Mouse (Mus musculus): ENCODE measurements around the gene Olfr251.
"Not testable (repeated sequence)": the region's sequence is repeated elsewhere in the genome, so short reads cannot be mapped to it uniquely, and the experiment has no call there.

Olfr251 gene

GRCm38 (mm10) chr9:38376786-38377185, at the start of gene Olfr251:
TSS of gene Olfr251 (plus strand) at chr9:38377086.
- no peak for DNase-seq (ENCODE audit: low spot score)

- DNase-seq (ENCODE audit: low spot score), result no peak
Measured at GRCm38 (mm10) chr9:38328760-38329159, 48.1 kb upstream of the Olfr251 start, which contains the start of gene Olfr25. TSS of gene Olfr25 (plus strand) at chr9:38329060.

GRCm38 (mm10) chr9:38348111-38348510, 28.8 kb upstream of the Olfr251 start, which contains the start of gene Olfr898:
TSS of gene Olfr898 (plus strand) at chr9:38348411.
- DNase-seq (ENCODE audit: low spot score), result no peak

DNA sequence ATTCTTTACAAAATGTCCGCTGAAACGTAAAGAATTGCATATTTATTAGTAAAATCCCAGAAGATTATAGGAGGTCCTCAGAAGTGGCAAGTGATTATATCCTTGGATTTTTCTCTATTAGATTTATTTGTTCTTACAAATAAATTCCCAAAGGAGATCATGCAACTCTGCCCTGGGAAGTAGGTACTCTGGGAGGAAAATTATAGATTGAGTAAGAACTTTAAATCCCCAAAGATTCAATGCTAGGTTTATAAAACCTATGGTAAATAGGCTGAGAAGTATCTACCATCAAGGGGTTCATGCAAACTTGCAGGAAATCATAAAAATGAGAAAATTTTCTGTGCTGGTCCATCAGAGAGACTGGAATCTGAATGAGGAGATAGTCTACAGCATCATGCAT, 10.3 kb upstream of the Olfr251 start, which contains the start of gene Olfr250:
TSS of gene Olfr250 (plus strand) at position 301 of the 400 bp plus-strand sequence.
- no peak for DNase-seq (ENCODE audit: low spot score)

DNA sequence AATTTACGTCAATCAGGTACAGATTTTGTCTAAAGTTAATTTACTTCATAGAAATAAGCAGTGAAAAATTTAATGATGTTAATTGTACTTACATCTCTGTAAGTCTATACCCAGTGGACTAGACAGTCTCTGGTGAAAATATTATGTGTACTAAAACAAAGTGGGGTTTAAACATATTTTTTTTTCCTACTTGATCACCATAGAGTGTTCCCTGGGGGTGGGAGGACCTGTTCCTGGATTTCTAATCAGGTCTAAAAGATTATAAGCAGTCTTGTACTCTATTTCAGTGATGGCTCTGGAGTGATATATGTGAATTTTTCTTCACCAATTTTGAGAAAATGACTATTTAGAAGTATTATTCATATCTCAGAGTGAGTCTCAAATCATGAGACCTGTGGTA, 24.5 kb downstream of the Olfr251 start, which contains the start of gene Olfr147:
TSS of gene Olfr147 (plus strand) at position 301 of the 400 bp plus-strand sequence.
- no peak for DNase-seq (ENCODE audit: low spot score)

GRCm38 (mm10) chr9:38407502-38407901, 30.6 kb downstream of the Olfr251 start:
- not testable (repeated sequence) for DNase-seq (ENCODE audit: low spot score)

- DNase-seq (ENCODE audit: low spot score), result not testable (repeated sequence)
Measured at GRCm38 (mm10) chr9:38413502-38413901, 36.6 kb downstream of the Olfr251 start.

DNA sequence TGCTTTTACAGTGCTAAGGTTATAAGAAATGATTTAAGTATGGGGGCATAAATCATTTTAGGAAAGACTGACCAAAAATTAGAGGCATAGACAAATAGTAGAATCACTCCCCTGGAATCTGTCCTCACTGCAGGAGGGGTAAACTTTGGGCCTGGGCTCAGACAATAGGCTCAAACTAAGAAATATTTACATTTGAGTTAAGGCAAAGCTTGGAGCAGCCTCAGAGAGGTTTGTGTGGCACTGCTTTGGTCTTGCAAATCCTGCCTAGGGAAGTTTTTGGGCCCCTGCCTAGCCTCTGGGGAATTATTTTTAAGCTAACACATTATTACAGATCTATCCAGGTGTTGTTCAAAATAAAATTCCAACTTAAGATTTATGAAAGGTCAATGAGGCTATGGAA, 46.9 kb downstream of the Olfr251 start:
- DNase-seq (ENCODE audit: low spot score), result no peak

DNA sequence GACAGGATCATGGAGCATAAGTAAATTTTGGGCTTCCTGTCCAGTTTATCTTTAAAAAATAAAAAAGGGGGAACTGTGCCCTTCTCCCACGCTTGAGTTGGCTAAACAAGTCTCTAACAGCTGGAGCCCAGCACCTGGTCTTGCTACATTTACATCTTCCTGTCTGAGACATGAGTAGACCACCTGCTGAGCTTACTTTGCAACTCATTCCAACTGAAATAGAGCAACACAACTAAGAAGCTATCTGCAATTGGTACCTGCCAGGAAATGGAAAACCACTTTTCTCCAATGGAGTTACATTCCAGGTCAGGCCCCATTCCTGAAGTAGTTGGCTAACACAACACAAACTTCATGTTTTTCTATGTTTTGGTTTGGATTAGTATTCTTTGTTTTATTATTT, 50.1 kb downstream of the Olfr251 start:
- no peak for DNase-seq (ENCODE audit: low spot score)

DNA sequence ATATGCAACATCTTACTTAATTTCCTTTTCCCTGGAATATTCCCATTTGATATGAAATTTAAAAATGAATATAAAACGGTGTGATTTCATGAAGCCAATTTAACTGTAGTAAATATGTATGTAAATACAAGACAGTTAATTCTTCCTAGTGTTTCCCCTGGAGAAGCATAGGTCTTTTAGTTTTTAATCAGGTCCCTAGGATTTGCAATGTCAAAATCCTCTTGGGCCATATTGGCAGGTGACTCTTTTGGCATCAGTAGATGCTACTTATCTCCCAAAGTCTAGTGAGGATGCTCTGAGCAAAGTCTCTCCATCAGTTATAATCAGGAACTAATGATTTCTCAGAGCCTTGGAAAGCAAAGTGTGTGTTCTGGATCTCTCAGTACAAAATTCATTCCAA, 52.3 kb downstream of the Olfr251 start, which contains the start of gene Olfr901:
TSS of gene Olfr901 (plus strand) at position 301 of the 400 bp plus-strand sequence.
- DNase-seq (ENCODE audit: low spot score), result no peak

All from urinary bladder, postnatal 14 days (tissue).